Mouse (Mus musculus) heart, postnatal 25 days (tissue): ENCODE data around the gene Lars2. TPM values are rescaled to one million over a fixed set of nuclear protein-coding genes. Genes with fewer than 3 reads are reported as not detected.
"Not testable (repeated sequence)": the region's sequence is repeated elsewhere in the genome, so short reads cannot be mapped to it uniquely, and the experiment has no call there.

Experiments
- DNase-seq: peaks from one replicate; pipeline ENCODE4 v3.0.0; 2022; ENCODE audit warnings: low spot score
- intact Hi-C: fragments of 180-260 bp; cut with DNase I; formaldehyde crosslinking; loops from one replicate; pipeline ENCODE4 v1.15.1; 2025
- total RNA-seq, 2 experiments: library from RNA; stranded (reverse); gene quantifications; 2 replicates each; pipeline ENCODE4 v1.2.3; 2021

Lars2 gene
- total RNA-seq, 2 experiments from 2014 or later = 51.0 to 65.0 TPM

DNA sequence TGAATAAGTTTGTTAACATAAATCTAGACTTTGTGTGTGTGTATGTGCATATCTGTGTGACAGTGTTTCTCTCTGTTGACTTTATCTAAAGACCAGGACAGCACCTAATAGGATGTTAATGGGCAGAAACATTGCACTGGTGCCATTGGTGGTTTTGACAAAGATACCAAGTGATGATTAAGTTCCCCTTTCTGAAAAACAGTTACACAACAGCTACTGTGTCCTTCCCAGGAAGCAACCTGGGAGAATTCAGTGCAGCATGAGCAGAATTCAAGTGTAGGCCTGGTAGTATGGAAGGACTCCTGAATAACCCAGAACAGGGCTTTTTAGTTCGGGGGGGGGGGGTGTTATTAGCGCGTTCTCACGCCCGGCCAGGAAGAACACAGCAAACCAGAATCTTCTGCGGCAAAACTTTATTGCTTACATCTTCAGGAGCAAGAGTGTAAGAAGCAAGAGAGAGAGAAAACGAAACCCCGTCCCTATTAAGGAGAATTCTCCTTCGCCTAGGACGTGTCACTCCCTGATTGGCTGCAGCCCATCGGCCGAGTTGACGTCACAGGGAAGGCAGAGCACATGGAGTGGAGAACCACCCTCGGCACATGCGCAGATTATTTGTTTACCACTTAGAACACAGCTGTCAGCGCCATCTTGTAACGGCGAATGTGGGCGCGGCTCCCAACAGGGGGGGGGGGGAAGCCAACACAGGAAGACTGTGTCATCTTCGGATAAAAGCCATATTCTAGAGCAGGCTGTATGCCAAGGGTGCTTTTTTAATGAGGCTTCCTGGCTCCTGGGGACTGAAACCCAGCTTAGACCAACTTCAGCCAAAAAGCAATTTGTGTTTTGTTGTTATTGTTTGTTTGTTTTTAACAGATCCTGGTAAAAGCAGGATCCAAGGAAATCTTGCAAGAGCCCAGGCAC is 21.6 kb downstream of the Lars2 start:
- DNase-seq, intact Hi-C loops: not testable (repeated sequence)

- intact Hi-C loops = no loop called here
- no peak for DNase-seq
Measured at GRCm38 (mm10) chr9:123391140-123391849, 24.6 kb downstream of the Lars2 start.

- intact Hi-C loops = no loop called here
- no peak for DNase-seq
Measured at GRCm38 (mm10) chr9:123394856-123395255, 28.1 kb downstream of the Lars2 start.

DNA sequence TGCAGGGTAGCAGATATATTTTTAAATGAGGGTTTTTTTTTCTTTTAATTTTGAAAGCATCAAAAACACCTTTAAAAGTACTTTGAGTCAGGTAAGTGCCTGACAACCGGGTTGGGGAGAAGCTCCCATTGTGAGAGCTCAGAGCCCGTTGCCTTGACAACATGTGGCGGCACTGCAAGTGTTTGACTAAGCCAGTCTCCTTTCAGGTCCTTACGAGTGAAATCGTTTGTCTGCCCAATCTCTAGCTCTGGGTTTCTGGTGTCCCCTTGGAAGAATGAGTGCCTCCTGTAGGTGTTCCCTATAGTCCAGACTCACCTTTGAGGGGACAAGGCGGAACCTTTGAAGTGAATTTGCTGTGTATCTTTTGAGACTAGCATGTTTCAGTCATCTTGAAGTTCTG is 31.0 kb downstream of the Lars2 start:
- intact Hi-C loops = no loop called here
- DNase-seq = no peak

DNA sequence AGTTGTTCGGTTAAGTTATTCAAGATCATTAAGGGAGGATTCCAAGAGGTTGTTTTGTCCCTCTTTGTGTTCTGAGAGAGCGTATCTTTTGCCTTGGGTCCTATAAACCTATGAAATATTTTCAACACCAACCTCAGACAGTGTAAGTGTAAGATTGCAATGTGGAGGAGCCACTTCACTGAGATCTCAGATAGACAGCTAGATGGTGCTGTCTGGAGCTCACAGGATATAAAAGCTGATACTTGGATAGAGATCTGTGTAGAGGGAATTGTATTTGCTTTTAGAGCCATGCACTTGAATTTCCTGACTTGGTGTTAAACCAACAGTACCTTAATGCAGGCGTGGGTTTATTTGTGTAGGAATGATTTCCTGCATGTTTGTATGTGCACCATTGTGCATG is 35.5 kb downstream of the Lars2 start:
- intact Hi-C loops = no loop called here
- no peak for DNase-seq

GRCm38 (mm10) chr9:123403031-123403430 is 36.3 kb downstream of the Lars2 start:
- no peak for DNase-seq
- intact Hi-C loops = no loop called here

- intact Hi-C loops = no loop called here
- no peak for DNase-seq
Measured at GRCm38 (mm10) chr9:123405231-123405630, 38.5 kb downstream of the Lars2 start.

- intact Hi-C loops = no loop called here
- no peak for DNase-seq
Measured at GRCm38 (mm10) chr9:123408771-123409170, 42.0 kb downstream of the Lars2 start.

DNA sequence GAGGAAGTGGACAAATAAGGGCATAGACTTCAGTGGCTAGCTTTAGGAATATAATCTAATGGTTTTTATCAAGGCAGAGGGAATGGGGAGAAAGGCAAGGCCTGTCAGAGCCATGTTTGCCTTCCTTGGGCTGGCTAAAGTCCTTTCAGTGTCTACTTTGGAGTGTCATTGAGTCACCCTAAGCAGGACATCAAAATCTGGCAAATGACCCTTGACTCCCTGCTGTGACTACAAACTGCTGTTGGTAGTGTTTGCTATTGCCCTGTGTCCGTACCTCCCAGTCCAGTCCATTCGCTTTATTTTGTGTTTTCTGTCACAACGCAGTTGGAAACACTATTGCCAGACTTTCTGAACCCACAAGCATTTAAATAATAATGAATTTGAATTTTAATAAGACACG is 63.1 kb downstream of the Lars2 start:
- intact Hi-C loops = no loop called here
- no peak for DNase-seq

GRCm38 (mm10) chr9:123430973-123431372 is 64.2 kb downstream of the Lars2 start:
- DNase-seq = no peak
- intact Hi-C loops = no loop called here

GRCm38 (mm10) chr9:123438223-123438622 is 71.5 kb downstream of the Lars2 start:
- intact Hi-C loops = no loop called here
- no peak for DNase-seq

DNA sequence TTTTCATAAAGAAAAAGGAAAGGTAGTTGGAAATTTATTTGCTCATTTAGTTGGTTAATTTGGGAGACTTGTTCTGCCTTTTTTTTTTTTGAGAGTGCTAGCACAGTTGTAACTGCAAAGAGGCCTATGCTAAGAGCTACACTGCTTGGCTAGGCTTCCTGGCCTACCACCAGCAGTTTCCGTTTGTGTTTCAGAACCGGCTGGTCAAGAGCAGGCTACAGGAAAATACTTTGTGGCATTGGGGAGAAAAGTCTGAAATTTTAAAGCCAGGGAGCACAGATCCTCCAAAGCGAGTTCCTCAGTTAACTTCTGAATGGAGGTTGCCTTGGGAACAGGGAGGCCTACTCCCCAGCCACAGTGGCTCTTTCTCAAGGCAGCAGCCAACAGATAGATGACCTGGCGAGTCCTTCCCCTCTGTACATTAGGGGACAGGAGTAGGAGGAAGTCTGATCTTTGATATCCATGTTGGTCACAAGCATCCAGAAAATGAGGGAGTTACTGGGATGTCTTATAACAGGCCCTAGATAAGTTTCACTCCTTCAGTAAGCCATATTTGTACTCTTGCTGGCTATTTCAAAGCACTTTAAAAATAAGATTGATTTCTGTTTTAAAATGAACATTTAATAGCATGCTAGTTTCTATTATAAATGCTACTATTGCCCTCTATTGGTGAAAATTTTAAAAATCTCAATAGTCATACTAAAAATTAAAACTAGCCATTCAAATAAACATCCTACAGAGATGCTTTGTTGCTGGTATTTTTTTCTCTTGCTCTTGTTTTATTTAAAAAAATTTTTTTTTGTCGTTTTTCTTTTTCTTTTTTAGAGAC is 73.7 kb downstream of the Lars2 start:
- intact Hi-C loops = loop anchor here (2.0 to 5.0 kb wide), 2 partner anchors 182 to 283 kb away; no protein-coding TSS in a partner anchor

GRCm38 (mm10) chr9:123447101-123447500 is 80.4 kb downstream of the Lars2 start:
- intact Hi-C loops, DNase-seq: not testable (repeated sequence)

More for the DNA sequence above, 73.7 kb downstream of the Lars2 start:
- no peak for DNase-seq

GRCm38 (mm10) chr9:123448594-123448993 is 81.9 kb downstream of the Lars2 start:
- intact Hi-C loops = no loop called here
- DNase-seq = no peak

DNA sequence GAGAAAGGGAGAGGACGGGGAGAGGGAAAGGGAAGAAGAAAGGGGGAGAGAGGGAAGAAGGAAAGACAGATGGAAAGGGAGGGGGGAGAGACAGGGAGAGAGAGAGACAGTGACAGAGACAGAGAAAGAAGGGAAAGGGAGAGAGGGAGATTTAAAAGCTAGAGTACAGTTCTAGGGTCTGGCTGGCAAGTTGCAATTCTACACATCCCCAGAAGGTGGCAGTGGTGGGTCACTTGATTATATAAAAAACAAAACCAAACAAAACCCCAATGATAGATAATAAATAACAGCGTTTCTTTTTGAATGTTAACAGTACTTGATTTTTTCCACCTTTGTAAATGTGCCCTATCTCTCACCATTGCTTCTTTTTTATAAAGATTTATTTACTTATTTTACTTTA is 83.4 kb downstream of the Lars2 start:
- intact Hi-C loops = loop anchor here (1.0 kb wide), 1 partner anchor 54 kb away; no protein-coding TSS in a partner anchor
- DNase-seq = no peak

DNA sequence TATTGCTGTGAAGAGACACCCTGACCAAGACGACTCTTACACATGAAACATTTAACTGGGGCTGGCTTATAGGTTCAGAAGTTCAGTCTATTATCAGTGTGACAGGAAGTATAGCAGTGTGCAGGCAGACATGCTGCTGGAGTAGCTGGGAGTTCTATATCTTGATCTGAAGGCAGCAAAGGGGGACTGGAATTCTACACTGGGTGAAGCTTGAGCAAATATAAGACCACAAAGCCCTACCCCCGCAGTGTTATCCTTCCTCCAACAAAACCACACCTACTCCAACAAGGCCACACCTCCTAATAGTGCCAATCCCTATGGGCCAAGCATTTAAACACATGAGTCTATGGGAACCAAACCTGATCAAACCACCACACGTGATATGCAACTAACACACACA is 85.0 kb downstream of the Lars2 start:
- intact Hi-C loops = no loop called here
- no peak for DNase-seq

DNA sequence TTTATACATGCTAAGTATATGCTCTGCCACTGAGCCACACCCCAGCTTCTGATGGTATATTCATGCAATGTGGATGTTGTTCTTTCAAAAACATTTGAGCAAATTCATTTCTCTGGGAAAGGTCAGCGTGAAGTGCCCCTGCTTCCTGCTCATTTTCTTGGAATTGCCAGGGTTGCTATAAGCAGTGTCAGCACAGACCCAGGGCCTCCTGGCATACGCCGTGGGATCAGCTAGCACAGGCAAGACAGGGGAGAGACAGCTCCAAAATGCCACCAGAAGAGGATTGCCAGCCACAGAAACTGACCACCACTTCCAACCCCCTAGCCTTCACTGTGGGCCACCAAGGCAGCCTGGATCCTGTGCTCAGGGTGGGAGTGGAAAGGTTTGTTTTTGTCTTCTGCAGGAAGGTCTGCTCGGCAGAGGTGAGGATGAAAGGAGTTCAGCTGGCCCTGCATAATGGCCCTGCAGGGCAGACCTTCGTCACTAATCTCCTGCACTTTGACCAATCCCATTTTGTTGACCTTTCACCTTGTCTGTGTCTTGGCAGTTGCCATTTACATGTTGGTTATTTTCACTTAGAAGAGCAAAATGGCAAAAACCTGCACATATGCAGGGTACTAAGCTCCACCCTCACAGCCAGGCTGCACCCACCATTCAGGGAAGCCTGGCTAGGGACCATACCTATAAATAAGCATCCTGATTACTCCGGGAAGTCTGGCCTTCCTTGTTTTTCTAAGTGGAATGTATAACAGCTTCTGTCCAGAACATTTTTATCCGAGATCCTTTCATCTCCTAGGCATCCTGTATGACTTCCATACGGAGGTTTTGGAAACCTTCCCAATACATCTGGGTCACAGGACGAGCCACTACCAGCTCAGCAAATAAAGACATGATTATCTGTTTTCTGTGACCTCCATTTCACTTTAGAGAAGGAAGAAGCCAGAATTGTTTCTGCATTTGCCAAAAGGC is 90.2 kb downstream of the Lars2 start:
- DNase-seq = no peak
- intact Hi-C loops = no loop called here

- no peak for DNase-seq
- intact Hi-C loops = no loop called here
Measured at GRCm38 (mm10) chr9:123457603-123458002, 90.9 kb downstream of the Lars2 start.

DNA sequence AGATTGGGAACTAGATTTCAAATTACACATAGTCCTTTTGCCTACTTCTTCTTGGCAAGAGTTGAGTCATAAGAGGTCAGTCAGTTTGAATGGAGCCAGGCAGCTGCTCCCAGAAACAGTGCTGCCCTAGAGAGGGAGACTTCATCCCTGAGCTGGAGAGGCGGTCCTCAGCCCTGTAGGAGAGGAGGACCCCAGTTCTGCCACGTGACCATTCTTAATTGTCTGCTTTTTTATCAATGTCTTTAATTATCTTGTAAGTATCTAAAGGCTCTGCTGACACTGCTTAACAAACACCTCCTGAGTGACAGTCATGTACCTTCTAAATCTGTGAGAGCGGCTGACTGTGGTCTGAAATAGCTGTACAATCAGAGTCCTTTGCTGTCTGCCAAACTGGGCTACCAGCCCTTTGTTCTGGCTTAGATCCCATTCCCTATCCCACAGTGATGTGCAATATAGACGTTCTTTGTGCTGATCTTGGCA is 100.5 kb downstream of the Lars2 start:
- no peak for DNase-seq

More for the DNA sequence above, 100.5 kb downstream of the Lars2 start:
- intact Hi-C loops = no loop called here
